Mouse (Mus musculus): Measurements from ENCODE around the gene Acer3. TPM values are rescaled to one million over a fixed set of nuclear protein-coding genes. Genes with fewer than 3 reads are reported as not detected.

Acer3 gene
- polyA plus RNA-seq, 1 experiment from 2014 or later: 20.7 TPM

GRCm38 (mm10) chr7:98331932-98332331 lies 10.9 kb upstream of the Acer3 start:
- Histone ChIP-seq H3K27me3 (no peaks in the 10 kb centered on the region), H3K4me1 (replicated peaks) (no peaks in the 10 kb centered on the region), H3K4me2 (no peak overlapping the region), H3K9me3 (no peaks in the 10 kb centered on the region), H3K27ac (replicated peaks) (no peak overlapping the region), H3K4me3 (no peak overlapping the region), H3K9ac (no peak overlapping the region), H3K36me3 (no peaks in the 10 kb centered on the region)
- ATAC-seq (ENCODE audit: low read depth): no peak
- 68% methylated on average over 3 of the region's 3 CpGs for WGBS

GRCm38 (mm10) chr7:98330375-98331002 lies 9.5 kb upstream of the Acer3 start:
- Histone ChIP-seq H3K9ac (no peak overlapping the region), H3K36me3 (no peaks in the 10 kb centered on the region), H3K27ac (replicated peaks) (no peak overlapping the region), H3K27me3 (no peaks in the 10 kb centered on the region), H3K4me3 (no peak overlapping the region), H3K4me2 (no peak overlapping the region), H3K9me3 (no peaks in the 10 kb centered on the region), H3K4me1 (replicated peaks) (no peaks in the 10 kb centered on the region)
- ATAC-seq (ENCODE audit: low read depth): no peak
- WGBS: 78% methylated on average over 2 of the region's 2 CpGs

GRCm38 (mm10) chr7:98329651-98330374 lies 8.8 kb upstream of the Acer3 start:
- Histone ChIP-seq H3K27ac (replicated peaks) (no peak overlapping the region), H3K9me3 (no peaks in the 10 kb centered on the region), H3K4me2 (no peak overlapping the region), H3K4me1 (replicated peaks) (no peaks in the 10 kb centered on the region), H3K27me3 (no peaks in the 10 kb centered on the region), H3K9ac (no peak overlapping the region), H3K36me3 (no peaks in the 10 kb centered on the region), H3K4me3 (no peak overlapping the region)
- ATAC-seq (ENCODE audit: low read depth): no peak
- 75% methylated on average over 7 of the region's 7 CpGs for WGBS

- Histone ChIP-seq H3K36me3 (no peaks in the 10 kb centered on the region), H3K9me3 (no peaks in the 10 kb centered on the region), H3K9ac (no peak overlapping the region), H3K4me1 (replicated peaks) (peaks cover 12% of the 10 kb centered on the region), H3K4me3 (no peak overlapping the region), H3K4me2 (no peak overlapping the region), H3K27me3 (no peaks in the 10 kb centered on the region), H3K27ac (replicated peaks) (no peak overlapping the region)
- 59% methylated on average over 2 of the region's 2 CpGs for WGBS
- no peak for ATAC-seq (ENCODE audit: low read depth)
These were observed 7.3 kb upstream of the Acer3 start for GRCm38 (mm10) chr7:98328311-98328710.

- WGBS: 85% methylated on average over 7 of the region's 7 CpGs
- H3K36me3 ChIP-seq: no peaks in the 10 kb centered on the region
- no peak overlapping the region for H3K4me2 ChIP-seq
These were observed 5.0 kb upstream of the Acer3 start for GRCm38 (mm10) chr7:98326051-98326450.

GRCm38 (mm10) chr7:98324228-98324627 lies 3.2 kb upstream of the Acer3 start:
- H3K4me2 ChIP-seq: no peak overlapping the region
- H3K9ac ChIP-seq: no peak overlapping the region
- H3K27me3 ChIP-seq: 0 out of 2 replicates have a peak, but pooled peaks cover 7% of the 10 kb centered on the region
- H3K4me3 ChIP-seq: no peak overlapping the region
- no peaks in the 10 kb centered on the region for H3K9me3 ChIP-seq
- 71% methylated on average over 1 of the region's 1 CpGs for WGBS
- peaks cover 17% of the 10 kb centered on the region for H3K4me1 ChIP-seq (replicated peaks)
- H3K36me3 ChIP-seq: no peaks in the 10 kb centered on the region
- ATAC-seq (ENCODE audit: low read depth): 0 out of 2 replicates have a peak, but pooled peaks have one; percentile 48
- H3K27ac ChIP-seq (replicated peaks): no peak overlapping the region

More at GRCm38 (mm10) chr7:98326051-98326450, 5.0 kb upstream of the Acer3 start:
- Histone ChIP-seq H3K4me1 (replicated peaks) (peaks cover 17% of the 10 kb centered on the region), H3K27me3 (0 out of 2 replicates have a peak, but pooled peaks cover 7% of the 10 kb centered on the region), H3K27ac (replicated peaks) (no peak overlapping the region), H3K9ac (no peak overlapping the region), H3K4me3 (no peak overlapping the region), H3K9me3 (no peaks in the 10 kb centered on the region)
- no peak for ATAC-seq (ENCODE audit: low read depth)

GRCm38 (mm10) chr7:98323288-98324019 lies 2.4 kb upstream of the Acer3 start:
- no peak overlapping the region for H3K9ac ChIP-seq
- no peaks in the 10 kb centered on the region for H3K9me3 ChIP-seq
- no peaks in the 10 kb centered on the region for H3K36me3 ChIP-seq
- peak; percentile 95 for ATAC-seq (ENCODE audit: low read depth)
- H3K27ac ChIP-seq (replicated peaks): peak overlapping the region; percentile 40; the same call in 1 of the 2 replicates
- no peak overlapping the region for H3K4me3 ChIP-seq
- 0 out of 2 replicates have a peak, but pooled peaks cover 7% of the 10 kb centered on the region for H3K27me3 ChIP-seq
- H3K4me1 ChIP-seq (replicated peaks): peaks cover 17% of the 10 kb centered on the region
- no peak overlapping the region for H3K4me2 ChIP-seq
- WGBS: 34% methylated on average over 5 of the region's 5 CpGs

- Histone ChIP-seq H3K9me3 (no peaks in the 10 kb centered on the region), H3K4me3 (no peak overlapping the region), H3K4me1 (replicated peaks) (peaks cover 17% of the 10 kb centered on the region), H3K27ac (replicated peaks) (no peak overlapping the region), H3K4me2 (no peak overlapping the region), H3K36me3 (no peaks in the 10 kb centered on the region), H3K9ac (no peak overlapping the region), H3K27me3 (0 out of 2 replicates have a peak, but pooled peaks cover 7% of the 10 kb centered on the region)
- no peak for ATAC-seq (ENCODE audit: low read depth)
- 88% methylated on average over 3 of the region's 3 CpGs for WGBS
These were observed 1.4 kb upstream of the Acer3 start for GRCm38 (mm10) chr7:98322415-98322814.

- Histone ChIP-seq H3K4me1 (replicated peaks) (peaks cover 17% of the 10 kb centered on the region), H3K27ac (replicated peaks) (no peak overlapping the region), H3K9ac (no peak overlapping the region), H3K4me2 (no peak overlapping the region), H3K36me3 (no peaks in the 10 kb centered on the region), H3K9me3 (no peaks in the 10 kb centered on the region), H3K27me3 (0 out of 2 replicates have a peak, but pooled peaks cover 7% of the 10 kb centered on the region), H3K4me3 (no peak overlapping the region)
- ATAC-seq (ENCODE audit: low read depth): no peak
- WGBS: 85% methylated on average over 7 of the region's 7 CpGs
These were observed 927 bp downstream of the Acer3 start for GRCm38 (mm10) chr7:98320006-98320556.

- Histone ChIP-seq H3K4me1 (replicated peaks) (no peaks in the 10 kb centered on the region; the same call in 1 of the 2 replicates), H3K27me3 (0 out of 2 replicates have a peak, but pooled peaks cover 6% of the 10 kb centered on the region), H3K4me3 (no peak overlapping the region), H3K4me2 (no peak overlapping the region), H3K9ac (no peak overlapping the region), H3K9me3 (no peaks in the 10 kb centered on the region), H3K36me3 (no peaks in the 10 kb centered on the region), H3K27ac (replicated peaks) (no peak overlapping the region)
- ATAC-seq (ENCODE audit: low read depth): no peak
- 51% methylated on average over 2 of the region's 2 CpGs for WGBS
These were observed 4.4 kb downstream of the Acer3 start for GRCm38 (mm10) chr7:98316568-98316967.

GRCm38 (mm10) chr7:98315087-98315486 lies 5.9 kb downstream of the Acer3 start:
- Histone ChIP-seq H3K4me1 (replicated peaks) (no peaks in the 10 kb centered on the region; the same call in 1 of the 2 replicates), H3K27me3 (no peaks in the 10 kb centered on the region), H3K9me3 (no peaks in the 10 kb centered on the region), H3K4me2 (no peak overlapping the region), H3K27ac (replicated peaks) (no peak overlapping the region), H3K9ac (no peak overlapping the region), H3K4me3 (no peak overlapping the region), H3K36me3 (no peaks in the 10 kb centered on the region)
- WGBS: 89% methylated on average over 2 of the region's 2 CpGs
- no peak for ATAC-seq (ENCODE audit: low read depth)

Measured in neural tube, embryonic 13.5 days (tissue).